Mouse (Mus musculus): ENCODE results near the gene Art2b.

GRCm38 (mm10) chr7:101615406-101615805 lies 30.0 kb upstream of the Art2b start:
- TF ChIP-seq POLR2A (IDR thresholded peaks at IDR 0.05; ENCODE audit: insufficient read length, low read depth): no peak
- TF ChIP-seq POLR2AphosphoS2 (IDR thresholded peaks at IDR 0.05; ENCODE audit: insufficient read length, low read depth): no peak
- TF ChIP-seq TCF12 (IDR thresholded peaks at IDR 0.05; ENCODE audit: insufficient read depth, poor library complexity, severe bottlenecking): no peak
- TF ChIP-seq E2F4 (IDR thresholded peaks at IDR 0.05; ENCODE audit: insufficient read depth): no peak
- TF ChIP-seq CEBPB (IDR thresholded peaks at IDR 0.05; ENCODE audit: insufficient read depth, poor library complexity, severe bottlenecking): no peak
- TF ChIP-seq USF1 (IDR thresholded peaks at IDR 0.05; ENCODE audit: low read depth): no peak
- TF ChIP-seq MYOD1 (IDR thresholded peaks at IDR 0.05; ENCODE audit: control insufficient read depth in 1 of 3, insufficient read length in 2 of 3, low read depth in 2 of 3): no peak
- TF ChIP-seq MAX (IDR thresholded peaks at IDR 0.05; ENCODE audit: low read depth): no peak
- no peak for TF ChIP-seq MYOG (IDR thresholded peaks at IDR 0.05; ENCODE audit: control insufficient read depth in 1 of 3, insufficient read depth in 1 of 3, insufficient read length in 2 of 3, low read depth in 2 of 3)
- no peak for TF ChIP-seq SRF (IDR thresholded peaks at IDR 0.05; ENCODE audit: control insufficient read depth, insufficient read length, low read depth)
- TF ChIP-seq REST (IDR thresholded peaks at IDR 0.05; ENCODE audit: insufficient read depth, insufficient read length): no peak
